Mouse (Mus musculus) heart, embryonic 16.5 days (tissue): Measurements from ENCODE around the gene Tmem107. TPM values are rescaled to one million over a fixed set of nuclear protein-coding genes. Genes with fewer than 3 reads are reported as not detected.

Source experiments
- ATAC-seq: fragments of 200-750 bp; cut with Nextera tagmentation; replicated peaks from 2 replicates; pipeline ENCODE4 v1.8.0; 2017; ENCODE audit warnings: moderate number of reproducible peaks; ENCODE audit not compliant: insufficient read depth, low FRiP score; ENCODE audit errors: extremely low read depth
- H3K27ac ChIP-seq: fragments of 300-500 bp; sonication (generic); 2 replicates; pipeline ENCODE4 v1.5.1; 2014; ENCODE audit warnings: mild to moderate bottlenecking, low read length, control low read depth, moderate library complexity
- H3K27me3 ChIP-seq: fragments of 300-500 bp; sonication (generic); 2 replicates; pipeline ENCODE4 v1.6.1; 2014; ENCODE audit warnings: low read length, mixed read lengths; ENCODE audit not compliant: control insufficient read depth, insufficient read depth
- H3K36me3 ChIP-seq: fragments of 300-500 bp; sonication (generic); 2 replicates; pipeline ENCODE4 v1.6.1; 2014; ENCODE audit not compliant: control insufficient read depth, insufficient read depth
- H3K4me1 ChIP-seq: fragments of 300-500 bp; sonication (generic); 2 replicates; pipeline ENCODE4 v1.6.1; 2014; ENCODE audit warnings: low read length, mixed read lengths; ENCODE audit not compliant: control insufficient read depth, insufficient read depth
- H3K4me2 ChIP-seq: fragments of 300-500 bp; sonication (generic); 2 replicates; pipeline ENCODE4 v1.6.1; 2014; ENCODE audit warnings: low read depth, mild to moderate bottlenecking, control low read depth, low read length
- H3K4me3 ChIP-seq: fragments of 300-500 bp; sonication (generic); 2 replicates; pipeline ENCODE4 v1.5.1; 2014; ENCODE audit warnings: mild to moderate bottlenecking, control low read depth, low read length
- H3K9ac ChIP-seq: fragments of 300-500 bp; sonication (generic); 2 replicates; pipeline ENCODE4 v1.6.1; 2014; ENCODE audit warnings: low read length, control low read depth
- H3K9me3 ChIP-seq: fragments of 300-500 bp; sonication (generic); replicated peaks from 2 replicates; pipeline ENCODE4 v1.6.1; 2016; ENCODE audit warnings: low read length; ENCODE audit not compliant: control insufficient read depth
- WGBS: fragments of 180-500 bp; shearing (Covaris S2); extraction: QIAGEN DNeasy Blood & Tissue Kit; methylation state at CpG from one replicate; pipeline ENCODE4 v1.1.7; 2014; 5-methylcytosine and 5-hydroxymethylcytosine counted together
- polyA plus RNA-seq: library from polyadenylated mRNA; unstranded; fragments of >200 nt; fragmentation: Nextera tagmentation; extraction: Ambion mirVana; gene quantifications from 2 replicates; pipeline ENCODE4 v1.2.1, GENCODE M21; 2015

Tmem107 gene
- polyA plus RNA-seq, 1 experiment from 2014 or later, result 43.3 TPM

DNA sequence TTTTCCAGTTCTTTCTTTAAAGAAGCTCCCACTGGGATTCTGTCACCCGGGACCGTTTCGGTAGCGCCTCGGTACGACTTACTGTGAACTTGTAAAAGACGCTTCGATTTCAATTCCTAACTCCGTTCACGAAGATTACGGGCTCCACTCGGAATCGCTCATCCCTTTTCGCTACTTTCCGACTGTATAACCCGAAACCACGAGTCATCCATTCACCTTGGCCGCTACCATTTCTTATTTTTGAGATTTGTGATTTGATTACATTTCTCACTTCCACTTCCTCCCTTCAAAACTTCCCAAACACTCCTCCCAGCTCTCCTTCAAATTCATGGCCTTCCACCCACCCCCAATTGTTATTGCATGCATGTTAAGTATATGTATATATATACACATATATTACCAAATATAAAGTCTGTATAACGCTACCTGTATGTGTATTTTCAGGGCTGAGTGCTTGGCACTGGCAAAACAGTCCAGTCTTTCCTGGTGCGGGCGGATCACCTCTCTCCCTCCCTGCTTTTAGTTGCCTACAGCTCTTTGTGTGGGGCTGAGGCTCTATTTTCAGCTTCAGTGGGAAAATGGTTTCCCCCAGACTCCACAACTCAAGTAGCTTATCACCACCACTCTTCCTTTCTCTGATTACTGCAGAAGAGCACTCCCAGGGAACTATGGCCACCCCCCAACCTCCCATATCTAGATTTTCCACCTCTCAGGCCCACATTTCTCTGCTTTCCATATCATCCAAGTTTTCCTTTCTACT, 40.6 kb downstream of the Tmem107 start:
- H3K9me3 ChIP-seq, result no peaks in the 10 kb centered on the region
- no peaks in the 10 kb centered on the region for H3K27me3 ChIP-seq
- ATAC-seq, result no peak; the same call in 1 of the 2 replicates
- peaks cover 15% of the 10 kb centered on the region for H3K4me1 ChIP-seq
- H3K9ac ChIP-seq, result peak overlapping the region; percentile 69
- H3K27ac ChIP-seq, result peak overlapping the region; percentile 61
- WGBS, result 3% methylated on average over 21 of the region's 21 CpGs
- H3K4me2 ChIP-seq, result peak overlapping the region; percentile 69
- peak overlapping the region; percentile 58 for H3K4me3 ChIP-seq
- H3K36me3 ChIP-seq, result peaks cover 31% of the 10 kb centered on the region

DNA sequence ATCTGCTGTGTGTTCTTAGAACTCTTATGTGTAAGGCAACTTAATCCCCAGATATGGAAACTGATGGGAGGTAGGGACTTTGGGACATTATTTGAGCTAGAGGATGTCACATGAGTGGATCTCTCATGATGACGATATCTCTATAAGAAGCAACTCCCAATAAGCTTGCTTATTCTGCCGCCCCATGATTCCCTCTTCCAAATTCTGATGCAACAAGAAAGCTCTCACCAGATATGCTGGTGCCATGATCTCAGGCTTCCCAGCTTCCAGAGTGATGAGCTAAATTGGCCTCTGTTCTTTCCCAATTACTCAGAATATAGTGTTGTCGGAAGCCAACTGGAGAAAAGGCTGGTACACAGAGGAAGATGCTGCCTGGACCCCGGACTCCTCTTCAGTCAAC, 41.3 kb downstream of the Tmem107 start:
- ATAC-seq, result no peak
- H3K9ac ChIP-seq, result 0 out of 2 replicates have a peak overlapping the region, but pooled peaks have one; percentile 1

DNA sequence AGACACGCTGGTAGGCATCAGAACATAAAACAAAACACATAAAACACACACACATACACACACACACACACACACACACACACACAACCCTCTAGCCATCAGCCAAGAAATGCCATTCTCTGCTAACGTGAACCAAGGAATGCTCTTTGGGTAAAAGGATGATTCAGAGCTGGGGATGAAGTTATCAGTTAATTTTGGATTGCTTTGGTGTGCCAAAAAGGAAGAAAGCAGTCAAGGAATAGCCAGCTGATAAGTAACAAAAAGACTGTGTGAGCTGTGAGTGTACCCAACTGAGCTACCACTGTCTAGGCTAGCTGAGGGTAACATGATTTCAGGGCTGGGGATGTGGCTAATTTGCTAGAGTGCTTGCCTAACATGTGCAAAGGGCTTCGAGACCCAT, 43.4 kb downstream of the Tmem107 start:
- WGBS, result 66% methylated on average over 3 of the region's 3 CpGs

More for the DNA sequence above, 41.3 kb downstream of the Tmem107 start:
- Histone ChIP-seq H3K36me3 (peaks cover 29% of the 10 kb centered on the region), H3K4me3 (no peak overlapping the region), H3K27ac (peak overlapping the region; percentile 2; the same call in 1 of the 2 replicates), H3K27me3 (no peaks in the 10 kb centered on the region), H3K4me2 (peak overlapping the region; percentile 69), H3K4me1 (peaks cover 15% of the 10 kb centered on the region), H3K9me3 (no peaks in the 10 kb centered on the region)
- WGBS, result 54% methylated on average over 4 of the region's 4 CpGs

DNA sequence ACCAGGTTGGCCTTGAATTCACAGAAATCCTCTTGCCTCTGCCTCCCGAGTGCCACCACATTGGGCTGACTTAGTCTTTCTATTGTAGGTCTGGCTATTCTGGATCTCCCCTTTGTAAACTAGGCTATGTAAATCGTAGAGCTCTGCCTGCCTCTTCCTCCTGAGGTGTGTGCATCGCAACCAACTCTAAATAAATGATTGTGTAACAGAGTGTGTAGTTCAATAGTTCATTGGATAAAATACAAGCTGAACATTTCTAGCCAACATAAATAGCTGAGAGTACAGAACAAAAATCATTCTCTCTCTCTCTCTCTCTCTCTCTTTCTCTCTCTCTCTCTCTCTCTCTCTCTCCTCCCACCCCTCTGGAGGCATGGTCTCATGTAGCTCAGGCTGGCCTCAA, 44.0 kb downstream of the Tmem107 start:
- no peak for ATAC-seq
- H3K9me3 ChIP-seq, result no peaks in the 10 kb centered on the region
- H3K9ac ChIP-seq, result no peak overlapping the region
- H3K4me3 ChIP-seq, result no peak overlapping the region
- H3K27me3 ChIP-seq, result no peaks in the 10 kb centered on the region
- H3K4me2 ChIP-seq, result no peak overlapping the region
- H3K36me3 ChIP-seq, result peaks cover 3% of the 10 kb centered on the region
- H3K27ac ChIP-seq, result no peak overlapping the region
- peaks cover 25% of the 10 kb centered on the region for H3K4me1 ChIP-seq
- WGBS, result 74% methylated on average over 3 of the region's 3 CpGs

More for the DNA sequence above, 43.4 kb downstream of the Tmem107 start:
- no peak overlapping the region for H3K27ac ChIP-seq
- H3K27me3 ChIP-seq, result no peaks in the 10 kb centered on the region
- H3K36me3 ChIP-seq, result peaks cover 9% of the 10 kb centered on the region
- ATAC-seq, result no peak
- no peak overlapping the region for H3K9ac ChIP-seq
- H3K4me3 ChIP-seq, result no peak overlapping the region
- peaks cover 21% of the 10 kb centered on the region for H3K4me1 ChIP-seq
- no peaks in the 10 kb centered on the region for H3K9me3 ChIP-seq
- no peak overlapping the region for H3K4me2 ChIP-seq

DNA sequence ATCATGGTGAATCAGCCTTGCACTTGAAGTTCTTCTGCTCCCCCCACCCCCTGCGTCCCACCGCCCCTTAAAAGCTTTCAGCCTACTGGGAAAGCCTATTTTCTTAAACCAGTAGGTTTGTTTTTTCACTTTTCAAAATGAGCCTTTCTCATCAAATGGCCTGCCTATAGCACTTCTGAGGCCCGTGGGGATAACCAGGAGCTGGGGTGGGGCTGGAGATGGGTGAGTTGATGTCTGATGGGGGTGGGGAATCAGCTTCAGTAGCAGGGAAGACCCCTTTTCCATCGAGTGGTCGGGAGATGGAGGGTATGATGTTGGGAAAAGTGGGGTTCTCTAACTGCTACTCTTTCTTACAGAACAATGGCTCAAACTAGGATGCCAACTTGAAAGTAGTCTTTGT, 46.2 kb downstream of the Tmem107 start:
- WGBS, result 54% methylated on average over 5 of the region's 5 CpGs
- Histone ChIP-seq H3K27ac (no peak overlapping the region), H3K4me1 (peaks cover 28% of the 10 kb centered on the region), H3K9ac (no peak overlapping the region), H3K4me2 (no peak overlapping the region; the same call in 1 of the 2 replicates), H3K36me3 (no peaks in the 10 kb centered on the region), H3K9me3 (no peaks in the 10 kb centered on the region), H3K27me3 (no peaks in the 10 kb centered on the region), H3K4me3 (no peak overlapping the region)
- no peak for ATAC-seq

DNA sequence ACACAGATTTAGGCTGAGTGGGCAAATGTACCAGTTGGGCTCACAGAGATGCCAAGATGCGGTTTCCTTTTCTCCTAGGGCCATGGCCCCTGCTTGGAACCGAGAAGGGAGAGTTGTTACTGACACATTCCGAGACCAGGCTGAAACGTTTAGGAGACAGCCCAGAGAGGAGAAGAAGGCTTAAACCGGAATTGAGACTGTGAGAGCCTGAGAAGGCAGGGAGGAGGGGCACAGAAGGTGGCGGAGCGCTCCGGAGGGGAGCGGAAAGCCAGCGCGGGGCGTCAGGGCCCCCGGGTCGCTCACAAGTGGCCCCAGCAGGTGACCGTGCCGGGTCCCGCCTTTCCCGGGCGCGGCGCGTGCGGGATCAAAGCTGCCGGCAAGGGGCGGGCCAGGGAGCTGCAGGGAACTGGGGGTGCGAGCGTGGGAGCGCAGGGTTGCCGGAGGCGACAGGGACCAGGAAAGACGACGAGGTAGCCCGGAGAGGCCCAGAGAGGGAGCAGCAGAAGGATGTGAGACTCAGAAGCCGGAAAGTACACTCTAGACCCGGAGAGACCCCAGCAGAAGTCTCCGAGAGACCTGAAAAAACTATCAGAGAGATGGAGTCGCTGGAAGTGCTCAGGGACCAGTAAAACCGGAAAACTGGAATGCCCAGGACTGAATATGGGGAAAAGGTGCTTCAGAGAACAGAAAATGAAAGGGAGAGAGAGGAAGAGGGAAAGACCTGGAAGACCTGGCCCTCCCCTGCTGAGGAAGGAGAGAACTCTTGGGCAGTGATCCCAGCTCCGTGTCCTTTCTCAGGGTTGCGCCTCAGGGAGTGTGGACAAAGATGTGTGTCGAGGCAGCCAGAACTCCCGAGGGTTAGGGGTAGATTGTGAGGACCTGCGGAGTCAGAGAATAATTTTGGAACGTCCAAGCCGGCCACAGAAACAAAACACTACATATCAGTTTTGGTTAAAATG, 47.4 kb downstream of the Tmem107 start:
- H3K36me3 ChIP-seq, result no peaks in the 10 kb centered on the region
- peak overlapping the region; percentile 89 for H3K27ac ChIP-seq
- peak overlapping the region; percentile 84 for H3K9ac ChIP-seq
- H3K4me3 ChIP-seq, result peak overlapping the region; percentile 77
- peak overlapping the region; percentile 70 for H3K4me2 ChIP-seq
- no peaks in the 10 kb centered on the region for H3K9me3 ChIP-seq
- WGBS, result under 1% methylated on average over 45 of the region's 45 CpGs
- no peak; the same call in 1 of the 2 replicates for ATAC-seq
- H3K27me3 ChIP-seq, result no peaks in the 10 kb centered on the region
- peaks cover 24% of the 10 kb centered on the region for H3K4me1 ChIP-seq

DNA sequence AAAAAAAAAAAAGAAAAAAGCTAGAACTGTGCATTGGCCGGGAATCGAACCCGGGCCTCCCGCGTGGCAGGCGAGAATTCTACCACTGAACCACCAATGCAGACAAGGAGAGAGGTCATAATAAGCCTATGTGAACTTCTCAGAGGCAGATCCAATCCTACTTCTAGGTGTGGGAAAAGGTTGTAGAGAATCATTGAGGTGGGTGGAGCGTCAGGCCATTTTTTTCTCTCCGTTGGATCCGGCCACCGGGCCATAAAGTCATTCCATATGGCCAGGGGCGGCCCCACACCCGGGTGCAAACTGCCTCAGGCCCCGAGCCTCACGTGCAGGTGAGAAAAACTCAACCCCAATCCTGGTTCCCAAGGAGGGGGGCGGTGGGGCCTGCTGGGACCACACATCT, 48.2 kb downstream of the Tmem107 start:
- H3K36me3 ChIP-seq, result no peaks in the 10 kb centered on the region
- H3K4me3 ChIP-seq, result peak overlapping the region; percentile 77
- no peak for ATAC-seq
- H3K4me2 ChIP-seq, result peak overlapping the region; percentile 70
- no peaks in the 10 kb centered on the region for H3K9me3 ChIP-seq
- H3K4me1 ChIP-seq, result peaks cover 27% of the 10 kb centered on the region
- H3K27me3 ChIP-seq, result no peaks in the 10 kb centered on the region
- H3K27ac ChIP-seq, result no peak overlapping the region; the same call in 1 of the 2 replicates
- WGBS, result 2% methylated on average over 15 of the region's 15 CpGs
- H3K9ac ChIP-seq, result peak overlapping the region; percentile 54

DNA sequence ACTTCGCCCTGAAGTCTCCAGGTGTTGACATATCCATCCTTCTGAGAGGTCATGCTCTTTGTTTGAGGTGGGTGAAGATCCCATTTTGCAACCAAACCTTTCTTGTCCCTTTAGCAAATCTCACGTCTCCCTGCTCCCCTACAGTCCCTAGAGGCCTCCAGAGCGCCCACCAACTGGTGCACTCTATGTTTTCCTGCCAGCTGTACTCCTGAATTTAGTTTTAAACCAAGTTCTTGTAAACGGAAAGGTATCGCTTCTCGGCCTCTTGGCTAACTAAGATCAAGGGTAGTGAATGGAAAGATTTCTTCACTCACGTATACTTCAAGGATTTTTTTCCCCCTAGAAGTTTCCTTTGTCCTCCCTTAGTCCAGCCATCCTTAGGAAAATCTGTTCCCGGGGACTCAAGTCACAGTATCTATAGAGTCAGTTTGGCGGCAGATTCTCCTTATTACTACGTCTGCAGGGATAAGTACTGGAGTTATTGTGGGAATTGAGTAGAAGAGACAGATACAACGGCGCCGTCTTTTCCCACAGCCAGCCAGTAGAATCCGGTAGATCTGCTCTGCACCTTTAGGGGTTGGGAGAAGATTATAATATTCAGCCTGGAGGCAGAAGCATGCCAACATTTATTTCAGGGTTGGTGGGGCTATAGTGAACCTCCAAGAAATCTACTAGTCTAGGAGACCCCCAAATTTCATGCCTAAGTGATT, 49.0 kb downstream of the Tmem107 start:
- Histone ChIP-seq H3K27me3 (no peaks in the 10 kb centered on the region), H3K4me1 (peaks cover 27% of the 10 kb centered on the region), H3K9me3 (no peaks in the 10 kb centered on the region), H3K4me2 (peak overlapping the region; percentile 83), H3K27ac (no peak overlapping the region), H3K4me3 (peak overlapping the region; percentile 72; the same call in 1 of the 2 replicates), H3K36me3 (no peaks in the 10 kb centered on the region), H3K9ac (peak overlapping the region; percentile 63)
- ATAC-seq, result no peak
- WGBS, result 49% methylated on average over 14 of the region's 14 CpGs
